ENCODE assay signal across 8 mouse cellular contexts in the genomic region with DNA sequence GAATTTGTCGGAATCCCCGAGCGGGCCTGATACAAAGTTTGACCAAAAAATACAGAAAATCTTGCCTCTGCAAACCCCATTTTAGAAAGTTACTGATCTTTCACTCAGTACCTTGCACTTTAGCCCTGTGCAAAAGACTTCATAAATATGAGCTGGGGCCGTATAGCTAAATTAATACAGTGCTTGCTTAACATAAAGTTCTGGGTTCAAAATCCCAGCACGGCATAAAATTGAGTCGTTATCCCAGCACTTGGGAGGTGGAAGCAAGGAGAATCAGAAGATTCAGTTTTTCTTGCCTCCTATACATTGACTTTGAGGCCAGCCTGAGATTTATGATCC. TPM values are rescaled to one million over a fixed set of nuclear protein-coding genes. Genes with fewer than 3 reads are reported as not detected.
DNase-seq lines count a peak whose midpoint lies in the region; ATAC-seq and TF ChIP-seq lines count a peak whose summit lies in the region.

No protein-coding gene starts in this region.

- no peaks in the 10 kb centered on the region for H3K9me3 ChIP-seq in heart, embryonic 14.5 days (ENCODE audit: control insufficient read depth, low read length)
- H3K9me3 ChIP-seq in MEL (replicated peaks; ENCODE audit: insufficient read depth, low read length) = no peaks in the 10 kb centered on the region
- H3K9me3 ChIP-seq in hindbrain, embryonic 14.5 days (ENCODE audit: control insufficient read depth, low read length) = no peaks in the 10 kb centered on the region
- no peaks in the 10 kb centered on the region for H3K9me3 ChIP-seq in midbrain, embryonic 10.5 days (replicated peaks)

- no peak for ATAC-seq in heart, embryonic 14.5 days (ENCODE audit: insufficient number of reproducible peaks, insufficient read depth, low FRiP score, low read depth)
- ATAC-seq in hindbrain, embryonic 14.5 days (ENCODE audit: low FRiP score) = 0 out of 2 replicates have a peak, but pooled peaks have one; percentile 23

- no peak for TF ChIP-seq CTCF in MEL (IDR thresholded peaks at IDR 0.05 in 2 of 3, conservative IDR thresholded peaks at IDR 0.05 in 1 of 3; ENCODE audit: control insufficient read depth in 1 of 3, insufficient read depth in 1 of 3, low read depth in 2 of 3, low read length in 3 of 3, poor library complexity in 1 of 3, severe bottlenecking in 1 of 3)

- H3K4me1 ChIP-seq in heart, embryonic 14.5 days (ENCODE audit: control insufficient read depth in 2 of 2, insufficient read depth in 2 of 2, low read length in 2 of 2) = peaks cover 4 to 20% of the 10 kb centered on the region in 2 experiments
- H3K4me1 ChIP-seq in MEL (ENCODE audit: control insufficient read depth in 1 of 2, insufficient read depth in 2 of 2, low read length in 2 of 2) = peaks cover 5 to 18% of the 10 kb centered on the region in 2 experiments; a peak in 3 of 4 replicates
- H3K4me1 ChIP-seq in hindbrain, embryonic 14.5 days (replicated peaks; ENCODE audit: control insufficient read depth, insufficient read depth, low read length) = peaks cover 31% of the 10 kb centered on the region
- H3K4me1 ChIP-seq in midbrain, embryonic 10.5 days = peaks cover 40% of the 10 kb centered on the region

- intact Hi-C loops in heart, postnatal 14 days (cut with DNase I) = loop anchor here (5.0 kb wide), 1 partner anchor 36 kb away; a partner anchor contains a TSS

- peak overlapping the region; percentile 66 for H3K4me2 ChIP-seq in heart, embryonic 14.5 days (ENCODE audit: low read length)
- peak overlapping the region; percentile 91 for H3K4me2 ChIP-seq in hindbrain, embryonic 14.5 days (replicated peaks)

- H3K9ac ChIP-seq in heart, embryonic 14.5 days (ENCODE audit: low read length) = peak overlapping the region; percentile 98
- H3K9ac ChIP-seq in MEL (ENCODE audit: control insufficient read depth, low read depth, low read length, poor library complexity, severe bottlenecking) = peak overlapping the region; percentile 75
- peak overlapping the region; percentile 55 for H3K9ac ChIP-seq in hindbrain, embryonic 14.5 days

- TF ChIP-seq EP300 in MEL (IDR thresholded peaks at IDR 0.05; ENCODE audit: low read depth in 1 of 2, low read length in 2 of 2) = no peak

- H3K4me3 ChIP-seq in heart, embryonic 14.5 days (ENCODE audit: control insufficient read depth in 1 of 2, insufficient read depth in 1 of 2, low read depth in 1 of 2, low read length in 2 of 2) = peak overlapping the region; percentile 80 to 95
- H3K4me3 ChIP-seq in MEL (ENCODE audit: control insufficient read depth in 1 of 2, insufficient read depth in 1 of 2, low read depth in 2 of 2, low read length in 2 of 2) = peak overlapping the region; percentile 81 to 84
- H3K4me3 ChIP-seq in hindbrain, embryonic 14.5 days (replicated peaks; ENCODE audit: low read length) = peak overlapping the region; percentile 65
- H3K4me3 ChIP-seq in midbrain, embryonic 10.5 days = peak overlapping the region; percentile 84

- DNase-seq in heart, postnatal 14 days = no peak
- no peak for DNase-seq in MEL (ENCODE audit: low read depth, low spot score)
- DNase-seq in hindbrain, embryonic 14.5 days (ENCODE audit: low spot score) = no peak
- DNase-seq in midbrain, embryonic 10.5 days (ENCODE audit: low spot score) = no peak
- DNase-seq in thymus, postnatal 4 days = no peak
- DNase-seq in urinary bladder, postnatal 10 days (ENCODE audit: low spot score) = no peak
- DNase-seq in B cell, adult 2 months = no peak

- H3K36me3 ChIP-seq in heart, embryonic 14.5 days (ENCODE audit: control insufficient read depth, insufficient read depth, low read length) = peaks cover 27% of the 10 kb centered on the region
- H3K36me3 ChIP-seq in MEL (ENCODE audit: control insufficient read depth in 1 of 2, insufficient read depth in 2 of 2, low read length in 2 of 2) = peaks cover 5 to 35% of the 10 kb centered on the region in 2 experiments
- peaks cover 18% of the 10 kb centered on the region for H3K36me3 ChIP-seq in hindbrain, embryonic 14.5 days (replicated peaks; ENCODE audit: control insufficient read depth, insufficient read depth)
- H3K36me3 ChIP-seq in midbrain, embryonic 10.5 days = peaks cover 34% of the 10 kb centered on the region

- WGBS in heart, embryonic 14.5 days = 12% methylated on average over 6 of the region's 6 CpGs
- 14% methylated on average over 6 of the region's 6 CpGs for WGBS in hindbrain, embryonic 14.5 days
- 11% methylated on average over 6 of the region's 6 CpGs for WGBS in midbrain, embryonic 10.5 days

- no peaks in the 10 kb centered on the region for H3K27me3 ChIP-seq in heart, embryonic 14.5 days (ENCODE audit: control insufficient read depth, insufficient read depth, low read length)
- H3K27me3 ChIP-seq in MEL (ENCODE audit: control insufficient read depth in 1 of 2, insufficient read depth in 2 of 2, low read length in 2 of 2) = no peaks in the 10 kb centered on the region
- H3K27me3 ChIP-seq in hindbrain, embryonic 14.5 days (ENCODE audit: control insufficient read depth, insufficient read depth, low read length) = no peaks in the 10 kb centered on the region
- no peaks in the 10 kb centered on the region for H3K27me3 ChIP-seq in midbrain, embryonic 10.5 days (ENCODE audit: low read depth, poor library complexity, severe bottlenecking)

- peak in 1 of 2 experiments; percentile 48; a peak in 1 of 4 replicates for TF ChIP-seq POLR2A in MEL (IDR thresholded peaks at IDR 0.05; ENCODE audit: control insufficient read depth in 1 of 2, insufficient read depth in 1 of 2, low read depth in 1 of 2, low read length in 2 of 2, poor library complexity in 1 of 2)

- H3K27ac ChIP-seq in heart, embryonic 14.5 days (replicated peaks in 1 of 2; ENCODE audit: control insufficient read depth in 1 of 2, insufficient read depth in 1 of 2, low read depth in 2 of 2, low read length in 2 of 2) = peak overlapping the region in 1 of 2 experiments; percentile 95; a peak in 3 of 4 replicates
- peak overlapping the region; percentile 42 for H3K27ac ChIP-seq in MEL (ENCODE audit: control insufficient read depth, low read depth, low read length)
- H3K27ac ChIP-seq in hindbrain, embryonic 14.5 days = no peak overlapping the region
- peak overlapping the region; percentile 96 for H3K27ac ChIP-seq in midbrain, embryonic 10.5 days (replicated peaks)

- TF ChIP-seq RAD21 in MEL (IDR thresholded peaks at IDR 0.05; ENCODE audit: low read depth, low read length) = no peak

- peaks cover 38% of the 10 kb centered on the region for H3K79me2 ChIP-seq in MEL (ENCODE audit: control insufficient read depth, insufficient read depth, low read length, poor library complexity)

TF ChIP-seq in MEL, 35 proteins besides CTCF, POLR2A, EP300 and RAD21 (continues in another document):
- TF ChIP-seq NELFE (IDR thresholded peaks at IDR 0.05; ENCODE audit: low read depth, low read length) = peak; percentile 68
- no peak for TF ChIP-seq ZNF384 (IDR thresholded peaks at IDR 0.05; ENCODE audit: low read depth, low read length)
- 0 out of 2 replicates have a peak, but pooled peaks have one; percentile 3 for TF ChIP-seq MAZ (IDR thresholded peaks at IDR 0.05; ENCODE audit: low read depth, low read length)

RNA-seq across cellular contexts. Expression of a gene that starts 0.3 kb away (rescaled TPM):
- 620 and 648 TPM in 2 replicates for polyA plus RNA-seq in heart, embryonic 14.5 days (2014; fragmentation: Nextera tagmentation; extraction: Ambion mirVana)
- total RNA-seq in heart, postnatal 14 days (2021) = 100 to 1,000 TPM; 315 to 333 TPM
- total RNA-seq in MEL (2012; rRNA removed) = 258 and 281 TPM in 2 replicates
- 100 to 1,000 TPM in 1 of 2 experiments, not detected in 1; 358 TPM for polyA plus RNA-seq in MEL (2012; ENCODE audit: insufficient read depth in 1 of 2, insufficient read length in 2 of 2, low read depth in 1 of 2, low replicate concordance in 2 of 2, missing spikeins in 1 of 2)
- polyA plus RNA-seq in hindbrain, embryonic 14.5 days (2014; fragmentation: Nextera tagmentation; extraction: Ambion mirVana) = 712 and 742 TPM in 2 replicates
- polyA plus RNA-seq in midbrain, embryonic 10.5 days (2016; fragmentation: Nextera tagmentation; extraction: Ambion mirVana) = 529 and 547 TPM in 2 replicates

RNA-seq across cellular contexts. Expression of a gene that starts 24.0 kb away (rescaled TPM):
- 78.0 and 79.1 TPM in 2 replicates for polyA plus RNA-seq in heart, embryonic 14.5 days (2014; fragmentation: Nextera tagmentation; extraction: Ambion mirVana)
- total RNA-seq in heart, postnatal 14 days (2021) = 10 to 100 TPM; 30.3 to 34.8 TPM
- total RNA-seq in MEL (2012; rRNA removed) = 133 and 159 TPM in 2 replicates
- polyA plus RNA-seq in MEL (2012; ENCODE audit: insufficient read depth in 1 of 2, insufficient read length in 2 of 2, low read depth in 1 of 2, low replicate concordance in 2 of 2, missing spikeins in 1 of 2) = 100 to 1,000 TPM in 1 of 2 experiments, not detected in 1; 174 TPM
- polyA plus RNA-seq in hindbrain, embryonic 14.5 days (2014; fragmentation: Nextera tagmentation; extraction: Ambion mirVana) = 86.3 and 88.9 TPM in 2 replicates
- 294 and 306 TPM in 2 replicates for polyA plus RNA-seq in midbrain, embryonic 10.5 days (2016; fragmentation: Nextera tagmentation; extraction: Ambion mirVana)

RNA-seq across cellular contexts. Expression of a gene that starts 33.6 kb away (rescaled TPM):
- polyA plus RNA-seq in heart, embryonic 14.5 days (2014; fragmentation: Nextera tagmentation; extraction: Ambion mirVana) = 942 and 971 TPM in 2 replicates
- 100 to 1,000 TPM; 392 to 403 TPM for total RNA-seq in heart, postnatal 14 days (2021)
- 223 and 307 TPM in 2 replicates for total RNA-seq in MEL (2012; rRNA removed)
- 100 to 1,000 TPM in 1 of 2 experiments, not detected in 1; 416 TPM for polyA plus RNA-seq in MEL (2012; ENCODE audit: insufficient read depth in 1 of 2, insufficient read length in 2 of 2, low read depth in 1 of 2, low replicate concordance in 2 of 2, missing spikeins in 1 of 2)
- polyA plus RNA-seq in hindbrain, embryonic 14.5 days (2014; fragmentation: Nextera tagmentation; extraction: Ambion mirVana) = 432 and 436 TPM in 2 replicates
- 1,189 and 1,392 TPM in 2 replicates for polyA plus RNA-seq in midbrain, embryonic 10.5 days (2016; fragmentation: Nextera tagmentation; extraction: Ambion mirVana)

RNA-seq across cellular contexts. Expression of a gene that starts 55.3 kb away (rescaled TPM):
- polyA plus RNA-seq in heart, embryonic 14.5 days (2014; fragmentation: Nextera tagmentation; extraction: Ambion mirVana) = 3.2 and 5.1 TPM in 2 replicates
- total RNA-seq in heart, postnatal 14 days (2021) = 1 to 10 TPM; 3.0 to 4.3 TPM
- total RNA-seq in MEL (2012; rRNA removed) = 1.0 and 1.2 TPM in 2 replicates
- 1 to 10 TPM in 1 of 2 experiments, not detected in 1; 1.5 TPM for polyA plus RNA-seq in MEL (2012; ENCODE audit: insufficient read depth in 1 of 2, insufficient read length in 2 of 2, low read depth in 1 of 2, low replicate concordance in 2 of 2, missing spikeins in 1 of 2)
- polyA plus RNA-seq in hindbrain, embryonic 14.5 days (2014; fragmentation: Nextera tagmentation; extraction: Ambion mirVana) = 3.8 and 5.3 TPM in 2 replicates
- polyA plus RNA-seq in midbrain, embryonic 10.5 days (2016; fragmentation: Nextera tagmentation; extraction: Ambion mirVana) = 1.9 and 3.5 TPM in 2 replicates

RNA-seq across cellular contexts. Expression of a gene that starts 56.4 kb away (rescaled TPM):
- polyA plus RNA-seq in heart, embryonic 14.5 days (2014; fragmentation: Nextera tagmentation; extraction: Ambion mirVana) = 30.5 and 31.9 TPM in 2 replicates
- 10 to 100 TPM; 39.9 to 42.3 TPM for total RNA-seq in heart, postnatal 14 days (2021)
- total RNA-seq in MEL (2012; rRNA removed) = 12.2 and 15.1 TPM in 2 replicates
- polyA plus RNA-seq in MEL (2012; ENCODE audit: insufficient read depth in 1 of 2, insufficient read length in 2 of 2, low read depth in 1 of 2, low replicate concordance in 2 of 2, missing spikeins in 1 of 2) = 10 to 100 TPM in 1 of 2 experiments, not detected in 1; 22.8 TPM
- 11.0 and 14.8 TPM in 2 replicates for polyA plus RNA-seq in hindbrain, embryonic 14.5 days (2014; fragmentation: Nextera tagmentation; extraction: Ambion mirVana)
- 42.0 and 47.1 TPM in 2 replicates for polyA plus RNA-seq in midbrain, embryonic 10.5 days (2016; fragmentation: Nextera tagmentation; extraction: Ambion mirVana)
